Mouse (Mus musculus) embryonic facial prominence, embryonic 15.5 days (tissue): ENCODE data around the gene Synrg. TPM values are rescaled to one million over a fixed set of nuclear protein-coding genes. Genes with fewer than 3 reads are reported as not detected.

Experiments used
- ATAC-seq: fragments of 200-750 bp; cut with Nextera tagmentation; 2 replicates; pipeline ENCODE4 v1.8.0; 2017; ENCODE audit warnings: low read depth, moderate TSS enrichment; ENCODE audit not compliant: insufficient number of reproducible peaks, low FRiP score, low TSS enrichment
- H3K27ac ChIP-seq: fragments of 300-500 bp; sonication (generic); replicated peaks from 2 replicates; pipeline ENCODE4 v1.5.1; 2015; ENCODE audit warnings: mild to moderate bottlenecking, inconsistent platforms
- H3K27me3 ChIP-seq: fragments of 300-500 bp; sonication (generic); 2 replicates; pipeline ENCODE4 v1.6.1; 2015; ENCODE audit warnings: inconsistent platforms
- H3K36me3 ChIP-seq: fragments of 300-500 bp; sonication (generic); 2 replicates; pipeline ENCODE4 v1.6.1; 2015; ENCODE audit warnings: mild to moderate bottlenecking, inconsistent platforms
- H3K4me1 ChIP-seq: fragments of 300-500 bp; sonication (generic); 2 replicates; pipeline ENCODE4 v1.6.1; 2015; ENCODE audit warnings: inconsistent platforms
- H3K4me2 ChIP-seq: fragments of 300-500 bp; sonication (generic); replicated peaks from 2 replicates; pipeline ENCODE4 v1.6.1; 2015; ENCODE audit warnings: mild to moderate bottlenecking, inconsistent platforms
- H3K4me3 ChIP-seq: fragments of 300-500 bp; sonication (generic); replicated peaks from 2 replicates; pipeline ENCODE4 v1.5.1; 2015; ENCODE audit warnings: mild to moderate bottlenecking, inconsistent platforms
- H3K9ac ChIP-seq: fragments of 300-500 bp; sonication (generic); 2 replicates; pipeline ENCODE4 v1.6.1; 2015; ENCODE audit warnings: inconsistent platforms
- H3K9me3 ChIP-seq: fragments of 300-500 bp; sonication (generic); replicated peaks from 2 replicates; pipeline ENCODE4 v1.6.1; 2016; ENCODE audit warnings: inconsistent platforms
- WGBS: fragments of 180-500 bp; shearing (Covaris S2); methylation state at CpG from one replicate; pipeline ENCODE4 v1.1.7; 2015; 5-methylcytosine and 5-hydroxymethylcytosine counted together
- polyA plus RNA-seq: library from polyadenylated mRNA; unstranded; fragments of >200 nt; fragmentation: Nextera tagmentation; extraction: Ambion mirVana; gene quantifications from 2 replicates; pipeline ENCODE4 v1.2.1, GENCODE M21; 2015

The Synrg gene
- polyA plus RNA-seq, 1 experiment from 2014 or later = 11.3 TPM

GRCm38 (mm10) chr11:83961983-83962382 is 2.2 kb upstream of the Synrg start:
- Histone ChIP-seq H3K27me3 (no peaks in the 10 kb centered on the region), H3K27ac (no peak overlapping the region), H3K36me3 (peaks cover 45% of the 10 kb centered on the region), H3K9ac (no peak overlapping the region), H3K9me3 (no peaks in the 10 kb centered on the region), H3K4me1 (peaks cover 10% of the 10 kb centered on the region), H3K4me2 (no peak overlapping the region), H3K4me3 (no peak overlapping the region)
- WGBS = 75% methylated on average over 3 of the region's 3 CpGs
- ATAC-seq = no peak

GRCm38 (mm10) chr11:83967436-83968204 is 3.4 kb downstream of the Synrg start:
- Histone ChIP-seq H3K36me3 (peaks cover 1% of the 10 kb centered on the region), H3K27me3 (no peaks in the 10 kb centered on the region), H3K27ac (no peak overlapping the region), H3K9me3 (no peaks in the 10 kb centered on the region), H3K4me1 (peaks cover 10% of the 10 kb centered on the region), H3K9ac (no peak overlapping the region), H3K4me2 (no peak overlapping the region), H3K4me3 (no peak overlapping the region)
- WGBS = 46% methylated on average over 8 of the region's 8 CpGs
- ATAC-seq = no peak

- H3K4me3 ChIP-seq = no peak overlapping the region
- H3K9me3 ChIP-seq = no peaks in the 10 kb centered on the region
- H3K9ac ChIP-seq = no peak overlapping the region
- no peaks in the 10 kb centered on the region for H3K27me3 ChIP-seq
- H3K4me1 ChIP-seq = peaks cover 10% of the 10 kb centered on the region
- H3K4me2 ChIP-seq = no peak overlapping the region
- WGBS = 73% methylated on average over 6 of the region's 6 CpGs
- ATAC-seq = no peak
- H3K36me3 ChIP-seq = peaks cover 5% of the 10 kb centered on the region; the same call in 1 of the 2 replicates
- H3K27ac ChIP-seq = no peak overlapping the region
Observed at GRCm38 (mm10) chr11:83968205-83968575, 4.0 kb downstream of the Synrg start.

- Histone ChIP-seq H3K9ac (no peak overlapping the region), H3K9me3 (no peaks in the 10 kb centered on the region), H3K27me3 (no peaks in the 10 kb centered on the region), H3K4me2 (no peak overlapping the region), H3K4me3 (no peak overlapping the region), H3K4me1 (peaks cover 6% of the 10 kb centered on the region), H3K27ac (no peak overlapping the region), H3K36me3 (peaks cover 5% of the 10 kb centered on the region; the same call in 1 of the 2 replicates)
- 87% methylated on average over 3 of the region's 3 CpGs for WGBS
- no peak for ATAC-seq
Observed at GRCm38 (mm10) chr11:83969040-83969439, 4.8 kb downstream of the Synrg start.

GRCm38 (mm10) chr11:83974561-83975346 is 10.5 kb downstream of the Synrg start:
- Histone ChIP-seq H3K36me3 (peaks cover 40% of the 10 kb centered on the region), H3K9me3 (no peaks in the 10 kb centered on the region), H3K27ac (no peak overlapping the region), H3K4me2 (no peak overlapping the region), H3K9ac (no peak overlapping the region), H3K27me3 (no peaks in the 10 kb centered on the region), H3K4me1 (no peaks in the 10 kb centered on the region), H3K4me3 (no peak overlapping the region)
- WGBS = 72% methylated on average over 7 of the region's 7 CpGs
- no peak for ATAC-seq

GRCm38 (mm10) chr11:83975488-83975887 is 11.3 kb downstream of the Synrg start:
- H3K27ac ChIP-seq = no peak overlapping the region
- no peaks in the 10 kb centered on the region for H3K9me3 ChIP-seq
- H3K4me2 ChIP-seq = no peak overlapping the region
- ATAC-seq = no peak
- peaks cover 47% of the 10 kb centered on the region for H3K36me3 ChIP-seq
- H3K27me3 ChIP-seq = no peaks in the 10 kb centered on the region
- H3K4me1 ChIP-seq = no peaks in the 10 kb centered on the region
- H3K9ac ChIP-seq = no peak overlapping the region
- 79% methylated on average over 1 of the region's 1 CpGs for WGBS
- no peak overlapping the region for H3K4me3 ChIP-seq

GRCm38 (mm10) chr11:83976236-83976977 is 12.2 kb downstream of the Synrg start:
- H3K9ac ChIP-seq = no peak overlapping the region
- peaks cover 47% of the 10 kb centered on the region for H3K36me3 ChIP-seq
- no peak overlapping the region for H3K27ac ChIP-seq
- no peak overlapping the region for H3K4me3 ChIP-seq
- H3K27me3 ChIP-seq = no peaks in the 10 kb centered on the region
- no peak overlapping the region for H3K4me2 ChIP-seq
- no peaks in the 10 kb centered on the region for H3K9me3 ChIP-seq
- WGBS = 68% methylated on average over 13 of the region's 13 CpGs
- H3K4me1 ChIP-seq = no peaks in the 10 kb centered on the region
- no peak for ATAC-seq

GRCm38 (mm10) chr11:83977810-83978209 is 13.6 kb downstream of the Synrg start:
- H3K36me3 ChIP-seq = peaks cover 54% of the 10 kb centered on the region
- H3K4me3 ChIP-seq = no peak overlapping the region
- no peak overlapping the region for H3K9ac ChIP-seq
- H3K4me1 ChIP-seq = no peaks in the 10 kb centered on the region
- no peaks in the 10 kb centered on the region for H3K9me3 ChIP-seq
- no peak for ATAC-seq
- H3K27me3 ChIP-seq = no peaks in the 10 kb centered on the region
- no peak overlapping the region for H3K4me2 ChIP-seq
- WGBS = 84% methylated on average over 2 of the region's 2 CpGs
- H3K27ac ChIP-seq = no peak overlapping the region

GRCm38 (mm10) chr11:83979992-83980391 is 15.8 kb downstream of the Synrg start:
- no peaks in the 10 kb centered on the region for H3K4me1 ChIP-seq
- 92% methylated on average over 6 of the region's 6 CpGs for WGBS
- H3K36me3 ChIP-seq = peaks cover 47% of the 10 kb centered on the region
- H3K9me3 ChIP-seq = no peaks in the 10 kb centered on the region
- no peak for ATAC-seq
- no peak overlapping the region for H3K4me2 ChIP-seq
- H3K27ac ChIP-seq = no peak overlapping the region
- no peaks in the 10 kb centered on the region for H3K27me3 ChIP-seq
- H3K9ac ChIP-seq = no peak overlapping the region
- no peak overlapping the region for H3K4me3 ChIP-seq

GRCm38 (mm10) chr11:83981338-83981737 is 17.1 kb downstream of the Synrg start:
- Histone ChIP-seq H3K4me3 (no peak overlapping the region), H3K27me3 (no peaks in the 10 kb centered on the region), H3K4me2 (no peak overlapping the region), H3K9me3 (no peaks in the 10 kb centered on the region), H3K9ac (no peak overlapping the region), H3K36me3 (peaks cover 60% of the 10 kb centered on the region), H3K4me1 (no peaks in the 10 kb centered on the region), H3K27ac (no peak overlapping the region)
- 68% methylated on average over 10 of the region's 10 CpGs for WGBS
- ATAC-seq = no peak

GRCm38 (mm10) chr11:83991701-83992100 is 27.5 kb downstream of the Synrg start:
- Histone ChIP-seq H3K4me3 (no peak overlapping the region), H3K9ac (no peak overlapping the region), H3K9me3 (no peaks in the 10 kb centered on the region), H3K27me3 (no peaks in the 10 kb centered on the region), H3K4me1 (no peaks in the 10 kb centered on the region), H3K4me2 (no peak overlapping the region), H3K27ac (no peak overlapping the region), H3K36me3 (peaks cover 72% of the 10 kb centered on the region)
- no peak for ATAC-seq
- 59% methylated on average over 4 of the region's 4 CpGs for WGBS
